Mouse (Mus musculus) embryonic facial prominence, embryonic 13.5 days (tissue): ENCODE data around the gene Rps29. TPM values are rescaled to one million over a fixed set of nuclear protein-coding genes. Genes with fewer than 3 reads are reported as not detected.
"Not testable (repeated sequence)": the region's sequence is repeated elsewhere in the genome, so short reads cannot be mapped to it uniquely, and the experiment has no call there.

Experiments
- ATAC-seq: fragments of 200-750 bp; cut with Nextera tagmentation; 2 replicates; pipeline ENCODE4 v1.8.0; 2017; ENCODE audit warnings: low read depth; ENCODE audit not compliant: insufficient number of reproducible peaks, insufficient read depth, low FRiP score, low TSS enrichment
- H3K27ac ChIP-seq: fragments of 300-500 bp; sonication (generic); 2 replicates; pipeline ENCODE4 v1.5.1; 2015; ENCODE audit warnings: moderate library complexity, mild to moderate bottlenecking, inconsistent platforms
- H3K27me3 ChIP-seq: fragments of 300-500 bp; sonication (generic); 2 replicates; pipeline ENCODE4 v1.6.1; 2015; ENCODE audit warnings: mild to moderate bottlenecking, inconsistent platforms
- H3K36me3 ChIP-seq: fragments of 300-500 bp; sonication (generic); 2 replicates; pipeline ENCODE4 v1.6.1; 2015; ENCODE audit warnings: mild to moderate bottlenecking, inconsistent platforms
- H3K4me1 ChIP-seq: fragments of 300-500 bp; sonication (generic); 2 replicates; pipeline ENCODE4 v1.6.1; 2015; ENCODE audit warnings: inconsistent platforms
- H3K4me2 ChIP-seq: fragments of 300-500 bp; sonication (generic); 2 replicates; pipeline ENCODE4 v1.6.1; 2015; ENCODE audit warnings: moderate library complexity, mild to moderate bottlenecking, inconsistent platforms
- H3K4me3 ChIP-seq: fragments of 300-500 bp; sonication (generic); 2 replicates; pipeline ENCODE4 v1.5.1; 2015; ENCODE audit warnings: mild to moderate bottlenecking, inconsistent platforms
- H3K9ac ChIP-seq: fragments of 300-500 bp; sonication (generic); 2 replicates; pipeline ENCODE4 v1.6.1; 2015; ENCODE audit warnings: mild to moderate bottlenecking, inconsistent platforms
- H3K9me3 ChIP-seq: fragments of 300-500 bp; sonication (generic); 2 replicates; pipeline ENCODE4 v1.6.1; 2016; ENCODE audit warnings: inconsistent platforms
- WGBS: fragments of 180-500 bp; shearing (Covaris S2); methylation state at CpG from one replicate; pipeline ENCODE4 v1.1.7; 2015; ENCODE audit warnings: mixed read lengths; 5-methylcytosine and 5-hydroxymethylcytosine counted together
- polyA plus RNA-seq: library from polyadenylated mRNA; unstranded; fragments of >200 nt; fragmentation: Nextera tagmentation; extraction: Ambion mirVana; gene quantifications from 2 replicates; pipeline ENCODE4 v1.2.1, GENCODE M21; 2015

The Rps29 gene
- polyA plus RNA-seq, 1 experiment from 2014 or later, result 2,108 TPM

DNA sequence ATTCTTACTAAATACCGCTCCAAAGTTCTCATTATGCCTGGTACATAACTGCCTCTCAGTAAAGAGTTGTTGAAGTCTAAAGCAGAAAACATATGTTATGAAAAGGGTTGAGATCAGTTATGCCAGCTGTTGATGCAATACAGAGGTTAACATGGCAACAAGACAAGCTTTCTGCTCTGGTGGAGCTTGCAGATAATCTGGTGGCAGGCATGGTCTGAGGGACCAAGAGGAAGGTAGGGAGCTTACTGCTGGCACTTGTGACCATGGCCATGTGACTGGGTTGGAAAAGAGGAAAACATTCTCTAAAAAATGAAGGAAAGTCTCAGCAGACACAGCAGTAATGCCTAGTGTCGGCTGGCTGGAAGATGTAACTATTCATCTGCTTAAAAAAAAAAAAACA, 12.3 kb upstream of the Rps29 start:
- Histone ChIP-seq H3K4me2 (no peak overlapping the region), H3K9ac (no peak overlapping the region), H3K4me1 (peaks cover 11% of the 10 kb centered on the region), H3K9me3 (no peaks in the 10 kb centered on the region), H3K27me3 (no peaks in the 10 kb centered on the region), H3K4me3 (no peak overlapping the region), H3K36me3 (peaks cover 25% of the 10 kb centered on the region), H3K27ac (no peak overlapping the region)
- no peak for ATAC-seq
- WGBS, result 95% methylated on average over 2 of the region's 2 CpGs

DNA sequence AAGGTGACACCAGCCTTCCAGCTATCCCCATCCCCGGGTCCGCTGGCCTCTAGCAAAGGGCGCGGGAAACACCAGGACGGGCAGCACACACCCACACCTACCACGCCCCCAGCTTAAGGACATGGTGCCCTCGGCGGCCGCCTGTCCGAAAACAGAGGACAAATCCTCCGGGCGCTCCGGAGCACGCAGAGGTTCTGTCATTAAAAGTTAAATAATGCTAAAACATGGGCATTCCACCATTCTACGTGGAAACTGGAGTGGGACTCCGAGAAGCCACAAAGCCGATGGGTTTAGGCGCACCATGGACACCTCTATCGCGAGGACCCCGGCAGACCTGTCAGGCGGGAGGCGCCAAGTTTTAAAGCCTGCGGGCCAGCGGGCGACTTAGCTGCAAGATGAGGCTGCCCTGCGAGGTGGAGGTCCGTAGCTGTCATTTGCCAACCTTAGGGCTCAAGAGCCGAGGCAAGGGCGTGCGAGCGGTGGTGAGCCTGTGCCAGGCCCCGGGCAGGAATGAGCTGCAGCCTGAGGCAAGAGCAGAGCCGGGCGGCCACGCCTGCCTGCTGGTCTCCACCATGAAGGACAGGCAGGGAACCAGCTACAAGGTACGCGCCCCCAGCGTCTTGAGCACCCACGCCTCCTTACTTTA, 9.6 kb upstream of the Rps29 start, which contains the start of gene Lrr1:
TSS of gene Lrr1 (plus strand) at position 354 of the 646 bp plus-strand sequence.
- H3K9ac ChIP-seq, result peak within 1 kb of the TSS; percentile 81
- under 1% methylated on average over 40 of the region's 40 CpGs for WGBS

DNA sequence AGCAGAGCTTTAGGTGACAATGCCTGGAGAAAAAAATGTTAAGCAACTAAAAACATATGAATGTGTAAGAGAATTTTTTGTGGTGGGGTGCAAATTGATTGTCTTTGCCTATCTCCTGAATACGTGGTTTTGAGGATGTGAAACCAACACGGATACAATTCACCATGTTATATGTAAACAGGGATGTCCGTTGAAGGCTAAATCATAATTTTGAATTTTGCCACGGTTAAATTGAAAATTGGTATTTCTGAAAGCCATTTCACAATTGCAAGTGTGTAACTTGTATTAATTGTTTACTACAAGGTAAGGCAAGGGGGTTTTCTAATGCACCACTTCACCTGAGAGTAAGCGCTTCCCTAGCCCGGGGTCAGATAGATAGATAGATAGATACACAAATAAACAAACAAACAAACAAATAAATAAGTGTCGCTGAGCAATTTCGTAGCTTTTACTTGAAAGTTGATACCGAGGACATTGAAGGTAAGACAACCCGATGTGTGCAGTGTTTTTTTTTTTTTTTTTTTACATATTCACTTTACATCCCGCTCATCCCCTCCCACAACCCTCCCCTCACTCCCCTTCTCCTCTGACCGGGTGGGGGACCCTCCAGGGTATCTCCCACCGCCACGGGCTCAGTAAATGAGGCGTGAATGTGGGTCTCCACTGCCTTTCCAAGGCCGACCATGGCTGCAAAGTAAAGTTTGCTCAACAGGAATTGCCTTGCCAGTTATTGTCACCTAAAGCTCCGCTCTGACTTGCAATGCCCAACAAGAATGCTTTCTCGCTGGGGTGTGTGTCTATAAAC, 8.9 kb upstream of the Rps29 start:
- no peak for ATAC-seq
- Histone ChIP-seq H3K4me3 (peak overlapping the region; percentile 89), H3K9ac (peak overlapping the region; percentile 81), H3K27ac (peak overlapping the region; percentile 80), H3K27me3 (no peaks in the 10 kb centered on the region), H3K9me3 (no peaks in the 10 kb centered on the region), H3K4me2 (peak overlapping the region; percentile 90), H3K36me3 (peaks cover 7% of the 10 kb centered on the region; the same call in 1 of the 2 replicates), H3K4me1 (peaks cover 11% of the 10 kb centered on the region)
- 8% methylated on average over 18 of the region's 18 CpGs for WGBS

More for the DNA sequence above, 9.6 kb upstream of the Rps29 start, which contains the start of gene Lrr1:
- H3K9me3 ChIP-seq, result no peaks in the 10 kb centered on the region
- H3K4me1 ChIP-seq, result peaks cover 11% of the 10 kb centered on the region
- H3K4me3 ChIP-seq, result peak within 1 kb of the TSS; percentile 89
- H3K27ac ChIP-seq, result peak within 1 kb of the TSS; percentile 80
- H3K4me2 ChIP-seq, result peak within 1 kb of the TSS; percentile 90
- H3K36me3 ChIP-seq, result peaks cover 12% of the 10 kb centered on the region; the same call in 1 of the 2 replicates
- no peaks in the 10 kb centered on the region for H3K27me3 ChIP-seq
- peak; percentile 89 for ATAC-seq

DNA sequence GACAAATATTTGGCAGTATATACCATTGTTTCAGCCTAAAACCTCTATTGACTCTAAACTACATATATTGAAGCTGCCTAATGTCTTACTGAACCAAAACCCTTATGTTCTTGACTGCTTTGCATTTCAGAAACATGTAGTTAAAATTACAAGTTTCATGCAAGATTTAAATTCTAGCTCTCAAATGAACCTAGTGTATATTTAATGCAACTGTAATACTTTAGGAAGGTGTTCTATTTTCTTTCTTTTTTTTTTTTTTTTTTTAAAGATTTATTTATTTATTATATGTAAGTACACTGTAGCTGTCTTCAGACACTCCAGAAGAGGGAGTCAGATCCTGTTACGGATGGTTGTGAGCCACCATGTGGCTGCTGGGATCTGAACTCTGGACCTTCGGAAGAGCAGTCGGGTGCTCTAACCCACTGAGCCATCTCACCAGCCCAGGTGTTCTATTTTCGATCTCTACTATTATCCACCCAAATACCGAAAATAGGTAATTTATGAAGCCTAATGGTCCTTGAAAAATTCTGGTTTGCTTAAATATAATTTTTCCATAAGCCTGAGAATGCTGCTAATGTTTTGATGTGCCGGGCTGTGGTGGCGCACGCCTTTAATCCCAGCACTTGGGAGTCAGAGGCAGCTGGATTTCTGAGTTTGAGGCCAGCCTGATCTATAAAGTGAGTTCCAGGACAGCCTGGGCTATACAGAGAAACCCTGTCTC, 8.0 kb upstream of the Rps29 start:
- ATAC-seq, H3K9me3 ChIP-seq, H3K9ac ChIP-seq, H3K27me3 ChIP-seq, H3K4me2 ChIP-seq, H3K36me3 ChIP-seq, H3K27ac ChIP-seq, H3K4me3 ChIP-seq: not testable (repeated sequence)
- WGBS, result 70% methylated on average over 8 of the region's 8 CpGs
- peaks cover 11% of the 10 kb centered on the region for H3K4me1 ChIP-seq

DNA sequence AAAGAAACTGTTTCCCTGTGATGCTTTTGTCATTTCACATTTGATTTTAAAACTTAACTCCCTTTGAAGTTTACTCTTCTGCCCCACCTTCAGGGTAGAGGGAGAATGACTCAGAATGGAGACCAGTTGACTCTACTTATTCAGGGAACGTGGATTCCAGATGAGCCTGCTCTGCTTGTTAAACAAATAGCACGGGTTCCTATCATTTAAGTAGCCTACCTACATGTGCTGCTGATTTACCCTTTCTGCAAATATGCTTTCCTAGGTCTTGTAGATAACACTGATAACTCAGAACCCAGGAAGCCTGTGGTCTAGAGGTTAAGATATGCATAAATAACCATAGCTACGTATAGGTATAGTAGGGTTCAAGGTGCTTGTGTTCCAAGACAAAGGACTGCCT, 5.9 kb upstream of the Rps29 start:
- Histone ChIP-seq H3K27ac (no peak overlapping the region), H3K4me2 (no peak overlapping the region), H3K9me3 (no peaks in the 10 kb centered on the region), H3K36me3 (no peaks in the 10 kb centered on the region), H3K4me3 (no peak overlapping the region), H3K27me3 (no peaks in the 10 kb centered on the region), H3K4me1 (peaks cover 11% of the 10 kb centered on the region), H3K9ac (0 out of 2 replicates have a peak overlapping the region, but pooled peaks have one; percentile 6)
- WGBS, result 46% methylated on average over 3 of the region's 3 CpGs
- no peak for ATAC-seq

DNA sequence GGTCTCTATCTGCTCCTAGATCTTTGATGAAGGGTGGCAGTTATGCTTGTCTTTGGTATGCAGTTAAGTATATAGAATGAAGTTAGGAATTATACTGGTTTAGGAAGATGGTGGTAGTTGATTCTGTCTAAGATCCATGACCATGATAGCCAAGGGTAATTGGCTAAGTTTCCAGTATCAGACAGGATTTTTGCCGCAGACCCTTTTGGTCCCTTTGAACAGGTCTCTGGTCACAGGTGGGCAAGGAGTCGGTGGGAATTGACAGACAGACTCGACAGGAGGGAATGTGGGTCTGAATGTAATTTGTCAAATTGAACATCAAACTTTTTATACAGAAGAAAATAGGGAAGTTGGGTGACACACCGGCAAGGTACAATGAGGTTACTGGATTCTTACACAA, 4.6 kb upstream of the Rps29 start:
- H3K27me3 ChIP-seq, H3K4me2 ChIP-seq, H3K27ac ChIP-seq, ATAC-seq, H3K4me3 ChIP-seq, H3K4me1 ChIP-seq, H3K36me3 ChIP-seq, H3K9ac ChIP-seq, H3K9me3 ChIP-seq: not testable (repeated sequence)
- WGBS, result 85% methylated on average over 4 of the region's 4 CpGs

DNA sequence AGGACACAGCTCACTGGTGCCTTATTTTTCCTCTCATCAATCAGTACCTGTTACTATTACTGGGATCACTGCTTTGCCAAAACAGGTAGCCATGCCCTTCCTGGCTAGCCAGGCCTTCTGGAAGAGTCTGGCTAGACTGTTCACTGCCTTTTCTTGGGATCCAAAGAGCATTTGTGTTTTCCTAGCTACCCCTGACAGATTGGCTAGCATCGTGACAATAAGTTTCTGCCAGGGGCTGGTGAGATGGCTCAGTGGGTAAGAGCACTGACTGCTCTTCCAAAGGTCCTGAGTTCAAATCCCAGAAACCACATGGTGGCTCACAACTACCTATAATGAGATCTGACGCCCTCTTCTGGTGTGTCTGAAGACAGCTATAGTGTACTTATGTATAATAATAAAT, 1.7 kb upstream of the Rps29 start:
- not testable (repeated sequence) for H3K27ac ChIP-seq, H3K4me1 ChIP-seq, H3K4me3 ChIP-seq, H3K9ac ChIP-seq, H3K27me3 ChIP-seq, ATAC-seq, H3K4me2 ChIP-seq, H3K9me3 ChIP-seq
- H3K36me3 ChIP-seq, result peaks cover 19% of the 10 kb centered on the region
- WGBS, result 75% methylated on average over 2 of the region's 2 CpGs

DNA sequence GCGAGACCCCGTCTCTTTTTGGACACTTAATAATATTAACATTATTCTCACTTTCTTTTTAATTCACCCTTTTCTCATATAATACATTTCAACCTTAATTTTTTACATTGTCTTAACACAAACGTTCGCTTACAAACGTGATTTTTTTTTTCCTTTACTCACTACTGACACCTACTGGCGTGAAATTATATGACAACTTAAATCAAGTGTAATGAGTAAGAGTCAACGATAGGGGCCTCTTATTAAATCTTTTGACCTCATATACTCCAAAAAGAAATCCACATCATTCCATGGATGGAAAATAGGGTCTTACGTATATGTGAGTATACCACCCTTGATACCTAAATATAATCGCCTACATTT, 573 bp upstream of the Rps29 start:
- Histone ChIP-seq H3K4me3 (peak overlapping the region; percentile 65), H3K27ac (no peak overlapping the region), H3K27me3 (no peaks in the 10 kb centered on the region), H3K4me1 (peaks cover 4% of the 10 kb centered on the region), H3K4me2 (peak overlapping the region; percentile 36), H3K9ac (no peak overlapping the region), H3K9me3 (no peaks in the 10 kb centered on the region), H3K36me3 (peaks cover 20% of the 10 kb centered on the region)
- 6% methylated on average over 9 of the region's 9 CpGs for WGBS
- ATAC-seq, result no peak

DNA sequence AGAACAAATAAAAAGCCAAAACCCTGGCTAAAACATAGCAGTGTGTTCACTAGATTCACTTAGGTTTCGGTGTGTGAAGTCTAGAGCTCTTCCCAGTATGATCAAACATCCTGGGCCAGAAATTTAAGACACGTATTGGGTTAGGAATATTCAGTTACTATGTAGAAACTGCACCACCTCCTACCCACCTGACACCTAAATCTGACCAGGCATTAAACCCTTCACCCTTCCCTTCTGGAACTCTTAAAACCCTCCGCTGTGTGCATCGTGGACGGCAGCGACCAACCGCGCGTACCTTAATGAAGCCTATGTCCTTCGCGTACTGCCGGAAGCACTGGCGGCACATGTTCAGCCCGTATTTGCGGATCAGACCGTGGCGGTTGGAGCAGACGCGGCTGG, 621 bp downstream of the Rps29 start:
- peak overlapping the region; percentile 65 for H3K4me3 ChIP-seq
- H3K27me3 ChIP-seq, result no peaks in the 10 kb centered on the region
- no peaks in the 10 kb centered on the region for H3K9me3 ChIP-seq
- H3K36me3 ChIP-seq, result peaks cover 20% of the 10 kb centered on the region
- under 1% methylated on average over 19 of the region's 19 CpGs for WGBS
- peak overlapping the region; percentile 92 for H3K9ac ChIP-seq
- peak overlapping the region; percentile 67 for H3K4me2 ChIP-seq
- ATAC-seq, result 0 out of 2 replicates have a peak, but pooled peaks have one; percentile 1
- H3K4me1 ChIP-seq, result peaks cover 4% of the 10 kb centered on the region
- peak overlapping the region; percentile 95 for H3K27ac ChIP-seq

DNA sequence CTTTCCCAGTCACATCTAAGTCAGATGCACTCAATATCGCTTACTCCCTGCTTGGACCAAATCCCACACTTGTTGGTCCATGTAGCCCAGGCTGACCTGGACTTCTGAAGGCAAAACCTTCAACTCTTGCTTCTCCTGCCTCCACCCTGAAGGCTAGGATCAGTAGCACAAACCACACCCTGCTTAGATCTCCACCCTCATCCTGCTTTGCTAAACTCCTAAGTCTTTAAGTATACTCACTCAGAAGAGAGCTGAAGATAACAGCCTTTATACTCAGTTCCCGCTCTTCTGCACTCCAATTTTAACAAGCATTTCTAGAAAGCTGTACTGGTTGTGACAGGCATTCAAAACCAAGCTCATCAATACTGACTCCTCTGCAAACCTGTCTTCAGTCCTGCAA, 1.9 kb downstream of the Rps29 start:
- Histone ChIP-seq H3K27me3 (no peaks in the 10 kb centered on the region), H3K9me3 (no peaks in the 10 kb centered on the region), H3K4me1 (peaks cover 4% of the 10 kb centered on the region), H3K4me3 (peak overlapping the region; percentile 65; the same call in 1 of the 2 replicates), H3K36me3 (peaks cover 20% of the 10 kb centered on the region), H3K9ac (no peak overlapping the region), H3K27ac (no peak overlapping the region), H3K4me2 (0 out of 2 replicates have a peak overlapping the region, but pooled peaks have one; percentile 67)
- WGBS, result 99% methylated on average over 2 of the region's 2 CpGs
- no peak for ATAC-seq

DNA sequence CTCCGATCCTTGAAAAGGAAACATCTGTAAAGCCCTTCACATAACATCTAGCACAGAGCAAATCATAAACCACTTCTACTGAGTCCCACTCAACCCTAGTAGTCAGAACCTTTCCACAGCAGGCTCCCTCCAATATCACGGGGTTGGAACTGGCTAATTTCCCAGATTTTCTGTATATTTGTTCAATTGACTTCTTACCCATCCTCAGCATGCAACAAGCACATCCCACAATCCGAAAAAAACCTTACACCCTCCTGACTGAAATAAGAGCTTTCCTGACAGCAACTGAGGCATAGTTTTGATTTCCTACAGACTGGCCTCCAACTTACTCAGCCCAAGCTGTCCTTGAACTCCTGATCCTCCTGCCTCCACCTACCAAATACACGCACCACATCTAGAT, 2.5 kb downstream of the Rps29 start:
- H3K36me3 ChIP-seq, result peaks cover 20% of the 10 kb centered on the region
- no peak for ATAC-seq
- peaks cover 4% of the 10 kb centered on the region for H3K4me1 ChIP-seq
- no peak overlapping the region for H3K4me3 ChIP-seq
- WGBS, result 82% methylated on average over 4 of the region's 4 CpGs
- H3K9me3 ChIP-seq, result no peaks in the 10 kb centered on the region
- H3K27me3 ChIP-seq, result no peaks in the 10 kb centered on the region
- H3K9ac ChIP-seq, result no peak overlapping the region
- H3K4me2 ChIP-seq, result no peak overlapping the region
- H3K27ac ChIP-seq, result no peak overlapping the region
